Mouse (Mus musculus) G1E (cell line): ENCODE measurements around the gene Boll.

Source experiments
- CTCF ChIP-seq: IDR thresholded peaks from 2 replicates; pipeline ENCODE4 v1.5.1; 2012; ENCODE audit warnings: low read depth, low read length, inconsistent platforms, mixed read lengths
- GATA1 ChIP-seq: IDR thresholded peaks from 2 replicates; pipeline ENCODE4 v1.6.1; 2012; ENCODE audit warnings: borderline replicate concordance, low read length, inconsistent platforms, mixed read lengths
- POLR2AphosphoS5 ChIP-seq: IDR thresholded peaks from 2 replicates; pipeline ENCODE4 v1.6.1; 2012; ENCODE audit warnings: low read depth, low read length, inconsistent platforms; ENCODE audit not compliant: insufficient replicate concordance

DNA sequence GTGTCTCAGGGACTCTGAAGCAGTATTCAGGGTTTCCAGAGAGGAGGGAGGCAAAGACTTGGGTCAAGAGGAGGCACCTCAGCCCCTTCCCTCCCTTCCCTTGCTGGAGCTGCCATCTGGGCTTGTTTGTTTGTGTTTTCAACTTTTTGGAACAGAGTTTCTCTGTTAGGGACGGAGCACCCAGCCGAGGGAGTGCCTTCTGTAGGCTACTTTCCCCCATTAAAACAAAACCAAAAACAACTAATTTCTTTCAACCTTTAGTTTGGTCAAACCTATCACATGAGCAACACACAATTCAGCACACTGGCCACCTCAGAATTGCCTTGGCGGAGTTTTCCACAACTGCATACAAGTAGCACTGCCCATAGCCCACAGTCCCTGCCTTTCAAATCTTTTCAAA lies 137.9 kb downstream of the Boll start:
- TF ChIP-seq GATA1 (no peak), CTCF (no peak), POLR2AphosphoS5 (no peak)
